Mouse (Mus musculus) lung, embryonic 15.5 days (tissue): ENCODE results near the gene Extl2. TPM values are rescaled to one million over a fixed set of nuclear protein-coding genes. Genes with fewer than 3 reads are reported as not detected.
A peak's percentile ranks its signal among the peaks of the same experiment; 100 is the strongest.

ENCODE experiments used
- ATAC-seq: fragments of 200-750 bp; cut with Nextera tagmentation; 2 replicates; pipeline ENCODE4 v1.8.0; 2017; ENCODE audit warnings: moderate number of reproducible peaks, borderline replicate concordance; ENCODE audit not compliant: low FRiP score, low TSS enrichment; ENCODE audit errors: extremely low read depth
- H3K27ac ChIP-seq: fragments of 300-500 bp; sonication (generic); 2 replicates; pipeline ENCODE4 v1.5.1; 2015; ENCODE audit warnings: moderate library complexity, mild to moderate bottlenecking, inconsistent platforms
- H3K27me3 ChIP-seq: fragments of 300-500 bp; sonication (generic); 2 replicates; pipeline ENCODE4 v1.6.1; 2015; ENCODE audit warnings: inconsistent platforms
- H3K36me3 ChIP-seq: fragments of 300-500 bp; sonication (generic); 2 replicates; pipeline ENCODE4 v1.6.1; 2015; ENCODE audit warnings: inconsistent platforms
- H3K4me1 ChIP-seq: fragments of 300-500 bp; sonication (generic); 2 replicates; pipeline ENCODE4 v1.6.1; 2015; ENCODE audit warnings: inconsistent platforms
- H3K4me2 ChIP-seq: fragments of 300-500 bp; sonication (generic); 2 replicates; pipeline ENCODE4 v1.6.1; 2015; ENCODE audit warnings: inconsistent platforms, mild to moderate bottlenecking, moderate library complexity
- H3K4me3 ChIP-seq: fragments of 300-500 bp; sonication (generic); 2 replicates; pipeline ENCODE4 v1.5.1; 2015; ENCODE audit warnings: mild to moderate bottlenecking, inconsistent platforms
- H3K9ac ChIP-seq: fragments of 300-500 bp; sonication (generic); 2 replicates; pipeline ENCODE4 v1.6.1; 2015; ENCODE audit warnings: inconsistent platforms
- H3K9me3 ChIP-seq: fragments of 300-500 bp; sonication (generic); 2 replicates; pipeline ENCODE4 v1.6.1; 2016; ENCODE audit warnings: inconsistent platforms
- WGBS: fragments of 180-500 bp; shearing (Covaris S2); methylation state at CpG from one replicate; pipeline ENCODE4 v1.1.7; 2015; 5-methylcytosine and 5-hydroxymethylcytosine counted together
- polyA plus RNA-seq: library from polyadenylated mRNA; unstranded; fragments of >200 nt; fragmentation: Nextera tagmentation; extraction: Ambion mirVana; gene quantifications from 2 replicates; pipeline ENCODE4 v1.2.1, GENCODE M21; 2015

The Extl2 gene
- polyA plus RNA-seq, 1 experiment from 2014 or later, result 17.8 TPM

DNA sequence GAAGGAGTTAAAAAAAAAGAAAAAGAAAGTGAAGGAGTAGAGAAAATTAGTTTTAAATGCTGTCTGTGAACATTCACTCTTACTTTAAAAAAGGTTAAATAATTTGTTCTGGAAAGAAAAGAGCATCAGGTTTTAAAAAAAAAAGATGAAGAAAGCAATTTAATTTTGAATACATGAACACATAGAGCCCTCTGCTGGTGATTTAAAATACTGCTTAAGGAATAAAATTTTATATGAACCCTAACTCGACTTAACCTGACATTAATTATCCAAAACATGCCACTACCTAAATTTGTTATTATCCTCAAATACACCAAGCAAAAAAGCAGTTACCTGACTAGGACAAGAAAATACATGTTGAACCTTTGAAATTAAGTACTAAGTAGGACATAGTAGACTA is 28.3 kb upstream of the Extl2 start:
- no peaks in the 10 kb centered on the region for H3K9me3 ChIP-seq
- no peaks in the 10 kb centered on the region for H3K27me3 ChIP-seq
- H3K27ac ChIP-seq, result no peak overlapping the region
- H3K4me2 ChIP-seq, result no peak overlapping the region
- H3K4me3 ChIP-seq, result no peak overlapping the region
- H3K9ac ChIP-seq, result no peak overlapping the region
- no peaks in the 10 kb centered on the region for H3K4me1 ChIP-seq
- no peak for ATAC-seq
- peaks cover 50% of the 10 kb centered on the region for H3K36me3 ChIP-seq
- 13% methylated on average over 1 of the region's 1 CpGs for WGBS

DNA sequence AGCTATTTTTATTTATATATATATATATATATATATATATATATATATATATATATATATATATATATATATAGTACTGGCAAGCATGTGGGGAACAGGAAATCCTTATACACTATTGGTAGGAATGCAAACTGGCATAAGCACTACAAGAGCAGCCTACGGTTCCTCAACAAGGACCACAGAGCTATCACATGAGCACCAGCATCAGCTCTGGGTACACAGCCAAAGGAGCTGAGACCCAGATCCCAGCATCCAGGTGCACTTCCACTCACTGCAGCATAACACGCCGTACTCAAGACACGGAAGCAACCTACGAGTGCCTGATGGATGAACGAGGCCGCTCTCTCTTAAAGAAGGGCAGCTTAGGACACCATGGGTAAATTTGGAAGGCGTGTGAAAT is 24.0 kb upstream of the Extl2 start:
- Histone ChIP-seq H3K27me3 (no peaks in the 10 kb centered on the region), H3K9me3 (no peaks in the 10 kb centered on the region), H3K4me1 (no peaks in the 10 kb centered on the region), H3K27ac (no peak overlapping the region), H3K9ac (no peak overlapping the region), H3K4me2 (no peak overlapping the region), H3K4me3 (no peak overlapping the region), H3K36me3 (peaks cover 46% of the 10 kb centered on the region)
- ATAC-seq, result no peak
- WGBS, result 90% methylated on average over 8 of the region's 8 CpGs

DNA sequence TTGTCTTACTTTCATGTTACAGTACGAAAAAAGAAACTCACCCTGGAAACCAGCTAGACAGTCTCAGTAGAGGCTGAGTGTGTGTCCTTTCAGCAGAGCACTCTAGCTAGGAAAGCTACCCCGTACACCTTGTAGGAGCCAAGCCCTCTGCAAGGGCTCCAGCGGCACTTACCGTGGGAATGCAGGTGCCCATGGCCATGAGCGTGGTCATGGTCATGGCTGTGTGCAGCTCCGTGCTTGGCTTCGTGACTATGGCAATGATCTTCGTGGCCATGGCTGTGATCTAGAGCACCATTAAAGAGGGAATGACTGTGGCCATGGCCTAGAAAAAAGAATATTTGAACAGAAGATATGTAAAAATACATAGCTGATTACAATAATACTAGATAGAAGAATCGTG is 22.6 kb upstream of the Extl2 start:
- no peak overlapping the region for H3K4me3 ChIP-seq

DNA sequence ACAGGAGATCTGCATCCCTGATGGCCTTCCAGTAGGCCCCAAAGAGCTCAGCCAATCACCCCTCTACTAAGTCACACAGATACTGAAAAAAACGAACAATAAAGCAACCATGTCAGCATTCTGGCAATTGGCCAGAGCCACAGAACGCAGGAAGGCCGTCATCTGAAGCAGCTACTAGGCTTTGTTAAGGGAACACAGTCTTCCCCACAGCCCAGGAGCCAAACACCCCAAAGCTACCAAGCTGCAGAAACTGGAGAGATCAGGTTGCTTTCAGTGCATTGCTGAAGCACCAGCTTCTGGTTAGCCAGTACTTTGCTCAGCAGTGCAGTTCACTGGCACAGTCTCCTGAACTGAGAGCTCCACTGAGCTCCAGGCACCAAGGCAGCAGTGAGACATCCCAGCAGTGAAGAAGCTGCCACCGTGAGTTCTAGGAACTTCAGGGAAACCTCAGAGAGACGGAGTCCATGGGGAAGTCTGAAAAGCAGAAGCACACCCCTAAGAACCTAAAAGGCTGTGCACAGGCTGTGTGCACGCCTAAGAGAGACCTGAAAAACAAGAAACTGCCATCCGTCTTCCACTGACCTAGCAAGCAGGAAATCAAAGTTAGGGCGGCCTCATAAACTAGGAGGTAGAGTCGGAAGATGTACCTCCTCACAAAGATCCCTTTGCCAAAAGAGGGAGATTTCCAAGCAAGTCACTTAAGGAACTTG is 21.9 kb upstream of the Extl2 start:
- ATAC-seq, result no peak
- Histone ChIP-seq H3K4me2 (no peak overlapping the region), H3K9ac (no peak overlapping the region), H3K27me3 (no peaks in the 10 kb centered on the region), H3K4me1 (no peaks in the 10 kb centered on the region), H3K36me3 (peaks cover 61% of the 10 kb centered on the region), H3K27ac (no peak overlapping the region), H3K4me3 (no peak overlapping the region), H3K9me3 (no peaks in the 10 kb centered on the region)
- 68% methylated on average over 9 of the region's 9 CpGs for WGBS

More for the DNA sequence above, 22.6 kb upstream of the Extl2 start:
- H3K4me1 ChIP-seq, result no peaks in the 10 kb centered on the region
- H3K4me2 ChIP-seq, result no peak overlapping the region
- no peak overlapping the region for H3K27ac ChIP-seq
- H3K27me3 ChIP-seq, result no peaks in the 10 kb centered on the region
- H3K9me3 ChIP-seq, result no peaks in the 10 kb centered on the region
- WGBS, result 94% methylated on average over 9 of the region's 9 CpGs
- H3K36me3 ChIP-seq, result peaks cover 55% of the 10 kb centered on the region
- ATAC-seq, result no peak
- H3K9ac ChIP-seq, result no peak overlapping the region

DNA sequence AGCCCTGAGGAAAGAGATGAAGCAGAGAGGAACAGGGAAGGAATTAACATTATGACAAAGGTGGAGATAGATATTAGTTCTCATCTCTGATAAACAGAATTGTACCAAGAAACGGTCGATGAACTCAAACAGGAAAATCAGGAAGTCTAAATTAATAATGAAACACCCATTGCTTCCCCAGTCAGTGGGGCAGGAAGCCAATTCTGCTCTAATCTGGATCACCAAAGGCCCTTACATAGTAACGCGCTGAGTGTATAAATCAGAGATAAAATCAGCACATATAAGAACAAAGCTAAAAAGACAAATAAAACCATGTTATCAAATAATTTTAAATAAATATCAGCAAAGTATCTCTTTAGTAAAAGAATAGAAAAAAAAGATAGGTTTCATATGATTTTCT is 15.2 kb upstream of the Extl2 start:
- WGBS, result 57% methylated on average over 4 of the region's 4 CpGs
- no peaks in the 10 kb centered on the region for H3K4me1 ChIP-seq
- no peak overlapping the region for H3K9ac ChIP-seq
- ATAC-seq, result no peak
- H3K27me3 ChIP-seq, result no peaks in the 10 kb centered on the region
- no peaks in the 10 kb centered on the region for H3K9me3 ChIP-seq
- H3K4me3 ChIP-seq, result no peak overlapping the region
- H3K27ac ChIP-seq, result no peak overlapping the region
- no peak overlapping the region for H3K4me2 ChIP-seq
- H3K36me3 ChIP-seq, result peaks cover 24% of the 10 kb centered on the region

DNA sequence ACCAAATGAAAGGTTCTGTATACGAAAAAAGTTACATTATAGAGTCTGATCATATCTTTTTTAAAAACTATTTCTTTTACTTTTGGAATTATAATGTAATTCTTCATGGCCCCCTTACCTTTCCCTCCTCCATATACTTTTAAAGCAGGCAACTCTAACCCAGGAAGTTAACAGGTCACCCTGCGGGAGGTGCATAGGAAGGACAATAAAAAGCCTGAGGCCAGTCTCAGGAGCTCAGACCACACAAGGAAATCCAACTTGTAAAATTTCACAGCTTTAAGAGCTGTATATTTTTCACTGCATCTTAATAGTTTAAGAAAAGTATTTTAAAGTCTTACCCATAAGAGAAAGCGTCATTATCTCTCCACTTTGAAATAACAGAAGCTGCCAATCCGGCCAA is 14.7 kb upstream of the Extl2 start:
- no peaks in the 10 kb centered on the region for H3K9me3 ChIP-seq
- ATAC-seq, result no peak
- no peaks in the 10 kb centered on the region for H3K4me1 ChIP-seq
- WGBS, result 74% methylated on average over 4 of the region's 4 CpGs
- no peak overlapping the region for H3K4me3 ChIP-seq
- H3K27me3 ChIP-seq, result no peaks in the 10 kb centered on the region
- H3K27ac ChIP-seq, result no peak overlapping the region
- no peak overlapping the region for H3K4me2 ChIP-seq
- H3K9ac ChIP-seq, result no peak overlapping the region
- peaks cover 21% of the 10 kb centered on the region for H3K36me3 ChIP-seq

DNA sequence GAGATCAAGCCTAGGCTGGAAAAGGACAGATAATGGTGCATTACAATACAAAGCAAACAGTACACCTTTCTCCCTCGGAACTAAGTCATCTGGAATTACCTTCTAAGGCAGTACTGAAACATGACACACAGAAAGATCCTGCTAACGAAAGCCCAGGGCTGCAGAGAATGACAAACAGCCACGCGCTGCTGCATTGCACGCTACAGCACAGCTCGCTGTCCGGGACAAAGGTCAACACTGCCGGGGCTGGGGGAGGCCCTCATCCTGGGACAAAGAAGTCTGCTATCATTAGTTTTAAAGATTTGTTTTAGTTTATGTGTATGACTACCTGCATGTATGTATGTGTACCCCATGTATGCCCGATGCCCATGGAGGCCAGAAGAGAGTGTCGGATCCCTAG is 14.2 kb upstream of the Extl2 start:
- H3K36me3 ChIP-seq, result peaks cover 21% of the 10 kb centered on the region
- no peaks in the 10 kb centered on the region for H3K27me3 ChIP-seq
- no peak overlapping the region for H3K4me3 ChIP-seq
- H3K4me1 ChIP-seq, result no peaks in the 10 kb centered on the region
- 69% methylated on average over 10 of the region's 10 CpGs for WGBS
- no peak overlapping the region for H3K9ac ChIP-seq
- ATAC-seq, result no peak
- no peaks in the 10 kb centered on the region for H3K9me3 ChIP-seq
- H3K27ac ChIP-seq, result no peak overlapping the region
- no peak overlapping the region for H3K4me2 ChIP-seq

DNA sequence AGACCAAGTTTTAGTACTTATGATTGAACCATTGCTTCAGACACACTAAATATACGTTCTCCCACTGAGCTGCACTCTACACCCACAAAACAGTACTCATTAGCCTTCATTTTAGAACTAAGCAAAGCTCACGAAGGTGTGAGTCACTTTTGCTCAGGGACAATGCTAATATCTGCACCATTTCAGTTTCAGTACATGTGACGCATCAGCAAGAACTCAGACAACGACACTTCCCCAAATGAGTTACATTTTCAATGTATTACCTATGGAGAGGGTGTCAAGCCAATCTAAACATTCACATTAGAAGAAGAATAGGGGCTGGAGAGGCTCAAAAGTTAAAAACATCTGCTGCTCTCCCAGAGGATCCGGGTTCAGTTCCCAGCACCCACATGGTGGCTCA is 10.3 kb upstream of the Extl2 start:
- H3K4me3 ChIP-seq, result no peak overlapping the region
- no peaks in the 10 kb centered on the region for H3K4me1 ChIP-seq
- no peak overlapping the region for H3K9ac ChIP-seq
- no peak overlapping the region for H3K4me2 ChIP-seq
- no peak overlapping the region for H3K27ac ChIP-seq
- H3K27me3 ChIP-seq, result no peaks in the 10 kb centered on the region
- H3K9me3 ChIP-seq, result no peaks in the 10 kb centered on the region
- H3K36me3 ChIP-seq, result peaks cover 18% of the 10 kb centered on the region
- no peak for ATAC-seq
- 89% methylated on average over 5 of the region's 5 CpGs for WGBS

DNA sequence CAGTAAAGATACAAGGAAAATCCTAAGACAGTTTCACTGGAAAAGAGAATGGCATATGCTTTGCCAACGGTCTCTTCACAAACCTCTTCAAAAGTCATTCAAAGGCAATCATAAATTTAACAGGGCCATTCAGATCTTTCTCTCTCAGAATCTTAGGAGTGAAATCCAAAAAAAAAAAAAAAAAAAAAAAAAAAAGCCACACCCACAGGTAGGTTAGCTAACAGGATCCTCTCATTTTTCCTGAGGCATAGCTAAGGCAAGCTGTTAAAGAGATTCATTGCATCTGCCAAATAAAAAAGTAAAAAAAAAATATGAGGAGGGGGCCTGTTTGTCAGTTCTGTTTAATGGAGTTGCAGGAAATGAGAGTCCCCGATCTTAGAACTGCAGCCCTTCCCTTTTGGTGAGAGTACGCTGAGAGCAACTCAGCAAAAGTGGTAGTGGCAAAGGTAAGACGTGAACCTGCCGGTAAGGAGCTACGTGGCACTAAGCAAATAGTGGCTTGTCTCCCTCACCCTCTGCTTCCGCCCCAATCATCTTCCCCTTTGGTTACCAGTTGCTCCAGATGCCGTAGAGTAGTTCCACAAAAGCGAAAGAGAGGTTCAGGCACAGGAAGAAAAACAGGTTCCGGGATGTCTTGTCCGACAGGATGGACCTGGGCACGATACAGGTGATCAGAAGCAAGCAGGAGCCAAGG is 831 bp upstream of the Extl2 start:
- H3K36me3 ChIP-seq, result 0 out of 2 replicates have a peak, but pooled peaks cover 3% of the 10 kb centered on the region
- ATAC-seq, result peak; percentile 16; the same call in 1 of the 2 replicates
- 5% methylated on average over 12 of the region's 12 CpGs for WGBS

DNA sequence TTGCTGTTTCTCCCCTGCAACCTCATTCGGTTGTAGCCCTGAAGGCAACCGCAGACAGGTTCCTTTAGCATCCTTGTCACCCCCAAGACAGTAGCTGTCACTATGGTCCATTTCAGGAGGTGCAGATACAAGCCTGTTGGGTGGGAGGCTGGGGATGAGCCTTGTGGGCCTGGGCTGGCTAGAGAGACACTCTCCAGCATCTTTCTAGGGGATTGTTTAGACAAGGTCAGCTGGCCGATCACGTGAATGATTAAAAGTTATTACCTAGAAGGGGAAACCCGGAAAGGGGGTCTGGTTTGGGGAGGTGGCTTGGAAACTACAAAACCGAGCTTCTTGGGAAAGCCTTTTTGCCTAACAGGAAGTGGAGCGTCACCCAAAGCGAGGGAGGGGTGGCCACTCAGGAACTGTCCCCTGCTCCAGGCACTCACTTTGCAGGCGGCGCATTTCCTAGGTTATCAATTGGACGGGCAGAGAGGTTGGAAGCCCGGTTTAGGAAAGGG is 729 bp downstream of the Extl2 start:
- Histone ChIP-seq H3K9me3 (no peaks in the 10 kb centered on the region), H3K27me3 (no peaks in the 10 kb centered on the region), H3K9ac (peak overlapping the region; percentile 93), H3K27ac (peak overlapping the region; percentile 83), H3K4me3 (peak overlapping the region; percentile 85), H3K4me1 (peaks cover 23% of the 10 kb centered on the region), H3K4me2 (peak overlapping the region; percentile 90), H3K36me3 (0 out of 2 replicates have a peak, but pooled peaks cover 3% of the 10 kb centered on the region)
- ATAC-seq, result peak; percentile 60
- under 1% methylated on average over 12 of the region's 12 CpGs for WGBS

More for the DNA sequence above, 831 bp upstream of the Extl2 start:
- Histone ChIP-seq H3K4me2 (peak overlapping the region; percentile 90), H3K9me3 (no peaks in the 10 kb centered on the region), H3K4me3 (peak overlapping the region; percentile 85), H3K27me3 (no peaks in the 10 kb centered on the region), H3K27ac (peak overlapping the region; percentile 83), H3K9ac (peak overlapping the region; percentile 93), H3K4me1 (peaks cover 23% of the 10 kb centered on the region)

DNA sequence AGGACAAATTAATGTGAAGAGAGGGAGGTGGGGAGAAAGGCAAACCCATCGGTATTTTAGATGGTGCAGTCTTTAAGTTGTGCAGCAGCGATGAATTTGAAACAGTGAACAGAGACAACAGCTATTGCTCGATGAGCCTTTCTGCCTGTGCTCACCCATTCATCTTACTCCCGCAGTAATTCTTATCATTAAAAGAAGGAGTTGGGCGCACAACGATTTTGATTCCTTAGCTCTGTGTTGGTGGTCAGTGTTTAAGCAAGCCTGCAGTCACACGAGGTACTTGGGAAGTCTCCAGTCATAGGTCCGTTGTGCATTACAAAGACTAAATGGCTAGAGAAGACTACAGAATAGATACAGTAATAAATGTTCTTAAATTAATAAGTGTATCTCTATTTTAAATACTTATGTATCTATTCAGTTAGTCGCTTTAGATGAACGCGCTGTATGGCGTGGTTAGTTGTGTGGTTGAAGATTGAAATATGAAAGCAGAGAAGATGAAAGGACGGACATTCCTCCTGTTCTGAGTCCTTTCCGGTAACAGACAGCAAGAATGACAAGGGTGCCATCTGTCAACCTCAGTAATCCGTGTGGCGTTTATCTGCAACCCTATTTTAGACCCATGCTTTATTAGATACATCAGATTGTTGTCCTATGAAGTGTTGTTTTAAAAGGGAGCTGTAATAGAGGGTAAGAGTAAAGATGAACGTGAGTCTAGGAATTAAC is 2.5 kb downstream of the Extl2 start:
- H3K4me1 ChIP-seq, result peaks cover 23% of the 10 kb centered on the region
- no peak overlapping the region for H3K4me2 ChIP-seq
- no peak overlapping the region for H3K4me3 ChIP-seq
- ATAC-seq, result no peak
- H3K27ac ChIP-seq, result no peak overlapping the region
- no peaks in the 10 kb centered on the region for H3K36me3 ChIP-seq
- H3K9ac ChIP-seq, result no peak overlapping the region
- 80% methylated on average over 17 of the region's 17 CpGs for WGBS
- H3K27me3 ChIP-seq, result no peaks in the 10 kb centered on the region
- no peaks in the 10 kb centered on the region for H3K9me3 ChIP-seq

DNA sequence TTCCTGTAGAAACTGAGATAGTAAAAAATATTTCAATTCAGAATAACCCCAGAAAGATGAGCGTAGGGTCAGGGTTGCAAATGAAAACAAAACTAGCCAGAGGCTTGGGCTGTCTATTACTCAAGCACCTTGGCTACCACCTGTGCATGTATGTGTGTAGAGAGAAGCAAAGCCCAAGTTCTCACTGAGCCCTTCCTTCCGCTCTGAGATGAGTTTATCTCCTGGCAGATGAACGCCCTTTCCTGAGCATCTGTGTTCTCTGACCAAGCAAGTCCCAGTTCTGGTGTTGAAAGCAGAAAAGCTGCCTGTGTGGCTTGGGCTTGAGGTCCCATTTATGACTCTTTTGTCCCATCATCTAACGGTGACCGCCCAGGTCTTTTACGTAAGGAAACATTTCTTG is 7.6 kb downstream of the Extl2 start:
- Histone ChIP-seq H3K9me3 (no peaks in the 10 kb centered on the region), H3K27me3 (no peaks in the 10 kb centered on the region)
- WGBS, result 90% methylated on average over 6 of the region's 6 CpGs

More for the DNA sequence above, 7.6 kb downstream of the Extl2 start:
- Histone ChIP-seq H3K4me3 (no peak overlapping the region), H3K36me3 (no peaks in the 10 kb centered on the region), H3K27ac (no peak overlapping the region), H3K9ac (no peak overlapping the region), H3K4me1 (no peaks in the 10 kb centered on the region), H3K4me2 (no peak overlapping the region)
- ATAC-seq, result no peak
